Mouse (Mus musculus): ENCODE measurements around the gene Cdh3. TPM values are rescaled to one million over a fixed set of nuclear protein-coding genes. Genes with fewer than 3 reads are reported as not detected.

The Cdh3 gene
- total RNA-seq, 1 experiment from 2014 or later: 0.74 TPM

- DNase-seq: peak; percentile 45
Measured at GRCm38 (mm10) chr8:106527241-106528036, 16.7 kb downstream of the Cdh3 start.

GRCm38 (mm10) chr8:106528596-106529249 lies 18.0 kb downstream of the Cdh3 start:
- no peak for DNase-seq

- DNase-seq: no peak
Measured at GRCm38 (mm10) chr8:106529885-106530482, 19.3 kb downstream of the Cdh3 start.

- peak; percentile 47 for DNase-seq
Measured at GRCm38 (mm10) chr8:106530566-106530965, 19.9 kb downstream of the Cdh3 start.

GRCm38 (mm10) chr8:106533709-106534108 lies 23.0 kb downstream of the Cdh3 start:
- no peak for DNase-seq

GRCm38 (mm10) chr8:106534449-106534848 lies 23.8 kb downstream of the Cdh3 start:
- DNase-seq: peak; percentile 73

GRCm38 (mm10) chr8:106535448-106535847 lies 24.8 kb downstream of the Cdh3 start:
- DNase-seq: no peak

- no peak for DNase-seq
Measured at GRCm38 (mm10) chr8:106539193-106539592, 28.5 kb downstream of the Cdh3 start.

- no peak for DNase-seq
Measured at GRCm38 (mm10) chr8:106541002-106541401, 30.3 kb downstream of the Cdh3 start.

- no peak for DNase-seq
Measured at GRCm38 (mm10) chr8:106543043-106543442, 32.4 kb downstream of the Cdh3 start.

GRCm38 (mm10) chr8:106545149-106545548 lies 34.5 kb downstream of the Cdh3 start:
- no peak for DNase-seq

GRCm38 (mm10) chr8:106546746-106547145 lies 36.1 kb downstream of the Cdh3 start:
- DNase-seq: no peak

GRCm38 (mm10) chr8:106548366-106548936 lies 37.8 kb downstream of the Cdh3 start:
- DNase-seq: no peak

GRCm38 (mm10) chr8:106550906-106551305 lies 40.2 kb downstream of the Cdh3 start:
- no peak for DNase-seq

GRCm38 (mm10) chr8:106554011-106554410 lies 43.3 kb downstream of the Cdh3 start:
- no peak for DNase-seq

GRCm38 (mm10) chr8:106556068-106556645 lies 45.5 kb downstream of the Cdh3 start:
- no peak for DNase-seq

- DNase-seq: no peak
Measured at GRCm38 (mm10) chr8:106559844-106560243, 49.2 kb downstream of the Cdh3 start.

GRCm38 (mm10) chr8:106561097-106561865 lies 50.6 kb downstream of the Cdh3 start:
- peak; percentile 89 for DNase-seq

GRCm38 (mm10) chr8:106563691-106564182 lies 53.0 kb downstream of the Cdh3 start:
- no peak for DNase-seq

GRCm38 (mm10) chr8:106569006-106569405 lies 58.3 kb downstream of the Cdh3 start:
- no peak for DNase-seq

GRCm38 (mm10) chr8:106570386-106570785 lies 59.7 kb downstream of the Cdh3 start:
- DNase-seq: no peak
